Mouse (Mus musculus): ENCODE measurements around the gene Pigf.
"Not testable (repeated sequence)": the region's sequence is repeated elsewhere in the genome, so short reads cannot be mapped to it uniquely, and the experiment has no call there.

Gene Pigf

GRCm38 (mm10) chr17:87025269-87025949 is at the start of gene Pigf, which contains the start of gene Cript:
Gene Pigf (minus strand): TSS chr17:87025406.
Gene Cript (plus strand): TSS chr17:87025550.
- peak; percentile 96 to 99 for DNase-seq

GRCm38 (mm10) chr17:87073470-87073869 is 48.3 kb upstream of the Pigf start:
- DNase-seq: no peak

- no peak for DNase-seq
Observed at GRCm38 (mm10) chr17:87072766-87073440, 47.7 kb upstream of the Pigf start.

GRCm38 (mm10) chr17:87072183-87072582 is 47.0 kb upstream of the Pigf start:
- DNase-seq: not testable (repeated sequence)

- no peak for DNase-seq
Observed at GRCm38 (mm10) chr17:87068997-87069396, 43.8 kb upstream of the Pigf start.

- DNase-seq: peak; percentile 14 to 24
Observed at GRCm38 (mm10) chr17:87063969-87064368, 38.8 kb upstream of the Pigf start.

- no peak for DNase-seq
Observed at GRCm38 (mm10) chr17:87063461-87063860, 38.3 kb upstream of the Pigf start.

GRCm38 (mm10) chr17:87062639-87063038 is 37.4 kb upstream of the Pigf start:
- no peak for DNase-seq

- DNase-seq: no peak
Observed at GRCm38 (mm10) chr17:87057486-87058266, 32.5 kb upstream of the Pigf start.

GRCm38 (mm10) chr17:87056761-87057160 is 31.6 kb upstream of the Pigf start:
- DNase-seq: no peak

- no peak for DNase-seq
Observed at GRCm38 (mm10) chr17:87055663-87056062, 30.5 kb upstream of the Pigf start.

- DNase-seq: no peak
Observed at GRCm38 (mm10) chr17:87055051-87055459, 29.8 kb upstream of the Pigf start.

GRCm38 (mm10) chr17:87053921-87054320 is 28.7 kb upstream of the Pigf start:
- no peak for DNase-seq

- no peak for DNase-seq
Observed at GRCm38 (mm10) chr17:87052432-87052831, 27.2 kb upstream of the Pigf start.

GRCm38 (mm10) chr17:87051652-87052051 is 26.4 kb upstream of the Pigf start:
- DNase-seq: no peak

GRCm38 (mm10) chr17:87050469-87051175 is 25.4 kb upstream of the Pigf start:
- no peak for DNase-seq

- DNase-seq: no peak
Observed at GRCm38 (mm10) chr17:87049696-87050095, 24.5 kb upstream of the Pigf start.

GRCm38 (mm10) chr17:87044796-87045195 is 19.6 kb upstream of the Pigf start:
- no peak for DNase-seq

GRCm38 (mm10) chr17:87044364-87044763 is 19.2 kb upstream of the Pigf start:
- peak; percentile 69 to 90 for DNase-seq

- DNase-seq: no peak
Observed at GRCm38 (mm10) chr17:87041739-87042138, 16.5 kb upstream of the Pigf start.

GRCm38 (mm10) chr17:87038496-87038895 is 13.3 kb upstream of the Pigf start:
- no peak for DNase-seq

GRCm38 (mm10) chr17:87036141-87037073 is 11.2 kb upstream of the Pigf start:
- DNase-seq: peak in 1 of 2 experiments; percentile 42
